Mouse (Mus musculus) forebrain, embryonic 10.5 days (tissue): ENCODE data around the gene Slu7. TPM values are rescaled to one million over a fixed set of nuclear protein-coding genes. Genes with fewer than 3 reads are reported as not detected.

Experiments used
- polyA plus RNA-seq: library from polyadenylated mRNA; unstranded; fragments of >200 nt; fragmentation: Nextera tagmentation; extraction: Ambion mirVana; gene quantifications from 2 replicates; pipeline ENCODE4 v1.2.1, GENCODE M21; 2016

Gene Slu7
- polyA plus RNA-seq, 1 experiment from 2014 or later: 53.7 TPM

Other genes starting within 250 kb of the Slu7 start
- gene Pttg1, start 7.5 kb upstream of the Slu7 start, polyA plus RNA-seq: 83.0 and 84.6 TPM in 2 replicates
- gene C1qtnf2, start 40.5 kb downstream of the Slu7 start, polyA plus RNA-seq: 0.71 and 1.2 TPM in 2 replicates
- gene Ccnjl, start 95.0 kb downstream of the Slu7 start, polyA plus RNA-seq: 34.8 and 36.9 TPM in 2 replicates
- gene 4933415A04Rik, start 153.3 kb downstream of the Slu7 start, polyA plus RNA-seq: 10.7 and 11.2 TPM in 2 replicates
- gene Fabp6, start 167.8 kb downstream of the Slu7 start, polyA plus RNA-seq: not detected in 2 replicates
- 24.7 and 25.5 TPM in 2 replicates for gene Pwwp2a, start 248.3 kb downstream of the Slu7 start, polyA plus RNA-seq